Mouse (Mus musculus): ENCODE measurements around the gene Tmem8b. TPM values are rescaled to one million over a fixed set of nuclear protein-coding genes. Genes with fewer than 3 reads are reported as not detected.

Gene Tmem8b
- polyA plus RNA-seq (2012; rRNA removed): 8.3 and 8.6 TPM in 2 replicates

DNA sequence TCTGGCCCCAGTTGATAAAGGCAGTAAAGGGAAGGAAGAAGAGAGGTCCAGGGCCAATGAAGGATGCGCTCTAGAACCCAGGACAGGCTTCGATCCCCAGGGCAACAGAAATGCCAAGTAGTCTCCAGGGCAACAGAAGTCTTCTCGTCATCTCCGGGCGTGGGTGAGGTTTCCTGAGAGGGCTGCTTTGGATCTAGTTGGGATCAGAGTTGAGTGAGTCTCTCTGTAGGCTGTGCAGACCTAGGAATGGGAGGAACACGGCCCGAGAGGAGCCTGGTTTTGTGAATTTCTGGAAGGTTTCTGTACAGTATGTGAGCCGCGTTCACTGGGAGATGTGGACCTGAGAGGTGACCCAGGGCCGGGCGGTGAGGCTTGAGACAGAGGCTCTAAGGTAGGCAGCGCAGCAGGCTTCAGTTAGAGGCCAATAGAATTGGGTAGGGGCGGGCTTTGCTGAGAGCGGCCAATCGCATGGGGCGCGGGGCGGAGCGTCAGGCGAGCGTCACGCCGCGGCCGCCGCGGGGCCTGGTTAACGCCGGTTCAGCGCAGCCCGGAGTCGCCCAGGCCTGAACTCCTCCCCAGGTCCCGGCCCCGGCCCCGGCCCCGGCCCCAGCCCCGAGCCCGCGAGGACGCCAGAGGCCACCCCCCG lies at the start of gene Tmem8b, which contains the start of gene Fam221b:
Gene Tmem8b (plus strand): TSS at position 190 of the 646 bp plus-strand sequence.
Gene Fam221b (minus strand): TSS at position 364 of the 646 bp plus-strand sequence.
- peak within 1 kb of the TSS; percentile 69 for H3K4me3 ChIP-seq (ENCODE audit: insufficient read depth, low read depth, low read length)
- TF ChIP-seq POLR2A (IDR thresholded peaks at IDR 0.05; ENCODE audit: low read depth, low read length): no peak
- DNase-seq: peak; percentile 95
- peaks cover 11% of the 10 kb centered on the region; the same call in 1 of the 2 replicates for H3K4me1 ChIP-seq (ENCODE audit: control insufficient read depth, insufficient read depth, low read length)
- H3K27ac ChIP-seq (ENCODE audit: insufficient read depth, low read depth, low read length): peak within 1 kb of the TSS; percentile 10; the same call in 1 of the 2 replicates
- no peaks in the 10 kb centered on the region for H3K36me3 ChIP-seq (ENCODE audit: control insufficient read depth, insufficient read depth, low read length)
- 2% methylated on average over 39 of the region's 41 CpGs for WGBS
- no peaks in the 10 kb centered on the region for H3K27me3 ChIP-seq (replicated peaks; ENCODE audit: control insufficient read depth, insufficient read depth, low read length)

DNA sequence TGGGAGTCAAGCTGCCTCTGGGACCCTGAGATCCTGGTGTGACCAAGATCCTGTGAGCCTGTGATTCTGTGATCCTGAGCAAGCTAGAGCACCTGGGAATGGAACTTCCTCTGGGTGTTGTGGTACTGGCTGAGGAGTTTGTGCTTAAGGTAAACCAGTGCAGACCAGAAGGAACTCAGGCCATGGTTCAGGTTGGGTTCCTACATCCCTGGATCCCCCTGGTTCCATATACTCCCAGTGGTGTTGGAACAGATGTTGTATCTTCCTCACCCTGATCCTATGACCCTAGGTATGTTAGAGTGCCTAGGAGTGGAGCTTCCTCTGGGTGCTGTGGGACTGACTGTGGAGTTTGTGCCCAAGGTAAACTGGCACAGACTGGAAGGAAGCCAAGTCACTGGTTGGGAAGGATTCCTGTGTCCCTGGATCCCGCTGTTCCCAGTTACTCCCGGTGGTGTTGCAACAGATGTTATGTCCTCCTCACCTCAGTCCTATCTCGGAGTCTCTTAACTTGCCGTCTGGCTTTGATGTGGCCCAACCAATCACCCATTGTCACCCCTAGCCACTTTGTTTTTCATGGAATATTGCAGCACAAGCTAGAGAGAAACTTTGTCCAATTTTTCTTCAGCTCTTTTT lies 48.5 kb upstream of the Tmem8b start:
- no peak overlapping the region for H3K4me3 ChIP-seq (ENCODE audit: insufficient read depth, low read depth, low read length)
- no peaks in the 10 kb centered on the region for H3K36me3 ChIP-seq (ENCODE audit: control insufficient read depth, insufficient read depth, low read length)
- WGBS: 81% methylated on average over 4 of the region's 4 CpGs
- H3K27ac ChIP-seq (ENCODE audit: insufficient read depth, low read depth, low read length): no peak overlapping the region
- no peaks in the 10 kb centered on the region for H3K27me3 ChIP-seq (replicated peaks; ENCODE audit: control insufficient read depth, insufficient read depth, low read length)
- TF ChIP-seq CTCF (conservative IDR thresholded peaks at IDR 0.05; ENCODE audit: insufficient read depth, insufficient read length, low read depth, low read length) (no peak), POLR2A (IDR thresholded peaks at IDR 0.05; ENCODE audit: low read depth, low read length) (no peak)
- DNase-seq: no peak
- no peaks in the 10 kb centered on the region for H3K4me1 ChIP-seq (ENCODE audit: control insufficient read depth, insufficient read depth, low read length)

DNA sequence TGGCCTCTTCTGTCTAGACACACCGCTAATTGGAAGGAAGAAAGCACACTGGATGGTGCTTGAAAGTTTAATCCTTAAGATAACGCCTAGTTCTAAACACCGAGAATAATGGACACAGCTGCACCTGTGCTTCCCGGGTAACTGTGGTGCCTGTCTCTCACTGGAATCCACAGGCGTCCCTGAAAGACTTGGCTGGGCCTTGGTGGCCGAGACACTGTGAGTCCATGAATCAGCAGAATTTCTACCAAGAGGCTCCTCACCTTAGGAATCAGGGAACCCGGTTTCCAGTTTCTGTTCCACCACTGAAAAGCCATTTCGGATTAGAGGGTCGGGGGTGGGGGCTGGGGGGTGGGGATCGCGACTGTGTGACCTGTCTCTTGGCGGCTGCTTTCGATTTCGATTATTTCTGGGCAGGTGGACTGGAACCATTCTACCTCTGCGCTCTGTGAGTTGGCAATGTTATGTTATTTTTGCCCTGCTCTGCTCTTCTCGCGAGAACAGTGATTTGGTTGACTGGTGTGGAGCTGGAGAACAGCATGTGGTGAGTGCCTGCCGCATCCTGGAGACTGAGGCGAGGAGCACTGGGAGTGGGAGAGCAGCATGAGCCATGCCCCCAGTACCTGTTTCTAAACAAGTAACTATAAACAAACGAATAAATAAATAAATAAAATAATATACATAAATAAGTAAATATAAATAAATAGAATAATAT lies 39.5 kb upstream of the Tmem8b start:
- Histone ChIP-seq H3K4me3 (ENCODE audit: insufficient read depth, low read depth, low read length) (no peak overlapping the region), H3K27me3 (replicated peaks; ENCODE audit: control insufficient read depth, insufficient read depth, low read length) (no peaks in the 10 kb centered on the region), H3K4me1 (ENCODE audit: control insufficient read depth, insufficient read depth, low read length) (no peaks in the 10 kb centered on the region; the same call in 1 of the 2 replicates), H3K36me3 (ENCODE audit: control insufficient read depth, insufficient read depth, low read length) (no peaks in the 10 kb centered on the region), H3K27ac (ENCODE audit: insufficient read depth, low read depth, low read length) (no peak overlapping the region)
- DNase-seq: peak; percentile 41
- no peak for TF ChIP-seq POLR2A (IDR thresholded peaks at IDR 0.05; ENCODE audit: low read depth, low read length)
- TF ChIP-seq CTCF (conservative IDR thresholded peaks at IDR 0.05; ENCODE audit: insufficient read depth, insufficient read length, low read depth, low read length): no peak; the same call in 1 of the 2 replicates
- WGBS: 44% methylated on average over 20 of the region's 20 CpGs

DNA sequence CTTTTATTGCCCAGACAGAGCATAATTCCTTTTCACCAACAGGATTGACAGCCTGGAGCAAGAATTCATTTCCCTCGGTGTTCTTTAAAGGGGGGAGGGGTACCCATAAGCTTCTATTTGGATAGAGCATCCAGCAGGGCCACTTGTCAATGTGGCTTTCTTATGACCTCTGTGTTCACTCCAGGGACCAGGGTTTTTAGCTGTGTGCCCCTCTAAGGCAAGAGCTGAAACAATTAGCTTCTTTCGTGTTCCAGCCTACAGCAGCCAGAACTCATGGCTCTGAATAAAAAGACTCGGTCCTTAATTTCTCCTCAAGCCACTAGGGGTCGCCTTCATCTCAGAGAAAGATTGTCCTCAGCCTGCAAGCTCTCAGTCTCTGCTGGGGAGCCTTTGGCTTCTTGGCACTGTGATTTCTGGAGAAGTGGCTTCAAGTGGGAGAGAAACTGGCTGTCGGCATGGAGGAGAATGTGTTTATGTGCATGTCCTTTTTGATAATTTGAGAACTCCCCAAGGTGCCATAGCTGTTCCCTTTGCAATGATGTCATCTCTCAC lies 38.7 kb upstream of the Tmem8b start:
- Histone ChIP-seq H3K27me3 (replicated peaks; ENCODE audit: control insufficient read depth, insufficient read depth, low read length) (no peaks in the 10 kb centered on the region), H3K27ac (ENCODE audit: insufficient read depth, low read depth, low read length) (no peak overlapping the region), H3K4me3 (ENCODE audit: insufficient read depth, low read depth, low read length) (no peak overlapping the region), H3K36me3 (ENCODE audit: control insufficient read depth, insufficient read depth, low read length) (no peaks in the 10 kb centered on the region), H3K4me1 (ENCODE audit: control insufficient read depth, insufficient read depth, low read length) (no peaks in the 10 kb centered on the region; the same call in 1 of the 2 replicates)
- DNase-seq: peak; percentile 93
- TF ChIP-seq CTCF (conservative IDR thresholded peaks at IDR 0.05; ENCODE audit: insufficient read depth, insufficient read length, low read depth, low read length) (peak; percentile 78), POLR2A (IDR thresholded peaks at IDR 0.05; ENCODE audit: low read depth, low read length) (no peak)
- 2% methylated on average over 5 of the region's 5 CpGs for WGBS

DNA sequence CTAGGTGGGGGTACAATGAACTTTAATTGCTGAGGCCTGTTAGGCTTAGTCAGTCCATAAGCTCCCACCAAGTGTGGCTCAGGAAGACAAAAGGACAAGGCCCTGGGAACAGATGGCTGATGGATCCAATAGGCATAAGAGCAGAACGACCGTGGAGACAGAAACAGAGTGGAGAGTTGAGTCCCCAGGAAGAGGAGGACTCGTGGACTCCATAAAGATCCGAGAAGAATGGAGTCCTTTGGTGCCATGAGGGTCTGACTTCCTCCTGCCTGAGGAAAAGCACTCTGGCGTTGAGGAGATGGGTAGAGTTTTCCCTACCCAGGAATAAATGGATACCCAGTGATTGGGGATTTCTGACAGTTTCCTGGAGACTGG lies 38.1 kb upstream of the Tmem8b start:
- no peak for DNase-seq
- 46% methylated on average over 5 of the region's 5 CpGs for WGBS
- no peak overlapping the region for H3K4me3 ChIP-seq (ENCODE audit: insufficient read depth, low read depth, low read length)
- H3K36me3 ChIP-seq (ENCODE audit: control insufficient read depth, insufficient read depth, low read length): no peaks in the 10 kb centered on the region
- no peak overlapping the region for H3K27ac ChIP-seq (ENCODE audit: insufficient read depth, low read depth, low read length)
- no peaks in the 10 kb centered on the region for H3K27me3 ChIP-seq (replicated peaks; ENCODE audit: control insufficient read depth, insufficient read depth, low read length)
- H3K4me1 ChIP-seq (ENCODE audit: control insufficient read depth, insufficient read depth, low read length): no peaks in the 10 kb centered on the region; the same call in 1 of the 2 replicates
- TF ChIP-seq POLR2A (IDR thresholded peaks at IDR 0.05; ENCODE audit: low read depth, low read length): no peak
- no peak for TF ChIP-seq CTCF (conservative IDR thresholded peaks at IDR 0.05; ENCODE audit: insufficient read depth, insufficient read length, low read depth, low read length)

DNA sequence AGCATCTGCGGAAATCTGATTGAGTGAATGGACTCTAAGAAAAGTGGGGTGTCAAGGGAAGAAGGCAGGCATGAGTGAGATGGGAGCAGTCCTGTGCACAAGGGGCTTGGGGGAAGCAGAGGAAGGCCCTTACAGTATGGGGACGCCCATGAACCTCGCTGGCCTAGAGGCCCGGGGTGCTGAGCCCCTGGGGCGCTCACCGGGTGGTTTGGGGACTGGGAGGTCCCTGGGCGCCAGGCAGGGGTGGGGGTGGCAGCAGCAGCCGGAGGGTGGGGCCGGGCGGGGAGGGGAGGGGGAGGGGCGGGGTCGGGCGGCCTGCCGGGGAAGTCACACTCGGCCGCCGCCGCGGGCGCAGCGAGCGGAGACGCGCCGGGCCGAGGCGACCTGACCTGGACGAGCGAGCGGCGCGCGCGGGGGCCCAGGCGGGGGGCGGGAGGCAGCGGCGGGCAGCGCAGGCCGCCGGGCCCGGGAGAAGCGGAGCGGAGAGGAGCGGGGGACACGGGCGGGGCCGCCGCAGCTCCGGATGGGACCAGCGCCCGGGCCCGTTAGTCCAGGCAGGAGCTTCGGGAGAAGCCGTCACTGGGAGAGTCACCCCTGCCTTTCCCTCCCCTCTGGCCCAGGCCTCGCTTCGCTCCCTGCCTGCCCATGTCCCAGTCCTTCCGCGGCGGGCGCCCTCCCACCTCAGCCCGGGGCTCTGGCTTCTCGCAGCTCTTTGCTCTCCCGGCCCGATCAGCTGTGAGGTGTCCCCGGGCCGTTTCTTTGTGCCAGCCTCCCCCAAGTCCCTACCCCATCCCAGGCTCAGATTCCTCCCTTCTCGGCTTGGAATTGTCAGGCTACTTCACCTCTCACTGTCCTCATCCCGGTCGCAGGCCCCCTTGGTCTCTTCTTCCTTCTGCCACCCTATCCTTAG lies 37.5 kb upstream of the Tmem8b start, which contains the start of gene Npr2:
Gene Npr2 (plus strand): TSS at position 890 of the 910 bp plus-strand sequence.
- DNase-seq: peak; percentile 58
- peak within 1 kb of the TSS; percentile 59 for H3K4me3 ChIP-seq (ENCODE audit: insufficient read depth, low read depth, low read length)

More for the DNA sequence above, 37.5 kb upstream of the Tmem8b start, which contains the start of gene Npr2:
- no peaks in the 10 kb centered on the region for H3K27me3 ChIP-seq (replicated peaks; ENCODE audit: control insufficient read depth, insufficient read depth, low read length)
- H3K36me3 ChIP-seq (ENCODE audit: control insufficient read depth, insufficient read depth, low read length): no peaks in the 10 kb centered on the region
- no peaks in the 10 kb centered on the region; the same call in 1 of the 2 replicates for H3K4me1 ChIP-seq (ENCODE audit: control insufficient read depth, insufficient read depth, low read length)
- H3K27ac ChIP-seq (ENCODE audit: insufficient read depth, low read depth, low read length): no peak within 1 kb of the TSS; the same call in 1 of the 2 replicates
- no peak for TF ChIP-seq CTCF (conservative IDR thresholded peaks at IDR 0.05; ENCODE audit: insufficient read depth, insufficient read length, low read depth, low read length)
- no peak for TF ChIP-seq POLR2A (IDR thresholded peaks at IDR 0.05; ENCODE audit: low read depth, low read length)
- WGBS: 4% methylated on average over 63 of the region's 70 CpGs

All from kidney, adult 2 months (tissue).